Mouse (Mus musculus) kidney, adult 9 months (tissue): ENCODE results near the gene Pnp.
"Not testable (repeated sequence)": the region's sequence is repeated elsewhere in the genome, so short reads cannot be mapped to it uniquely, and the experiment has no call there.

Experiments
- DNase-seq: peaks from one replicate; pipeline ENCODE4 v3.0.0; 2022

Gene Pnp

GRCm38 (mm10) chr14:50978451-50978850 is 47.6 kb downstream of the Pnp start:
- DNase-seq, result not testable (repeated sequence)

- DNase-seq, result peak; percentile 39
Measured at GRCm38 (mm10) chr14:50979631-50980030, 48.7 kb downstream of the Pnp start.

- no peak for DNase-seq
Measured at GRCm38 (mm10) chr14:50981207-50981606, 50.3 kb downstream of the Pnp start.

GRCm38 (mm10) chr14:50981837-50982236 is 51.0 kb downstream of the Pnp start:
- no peak for DNase-seq

GRCm38 (mm10) chr14:50987668-50988067 is 56.8 kb downstream of the Pnp start:
- peak; percentile 65 for DNase-seq

- peak; percentile 88 for DNase-seq
Measured at GRCm38 (mm10) chr14:50991037-50991436, 60.2 kb downstream of the Pnp start.

GRCm38 (mm10) chr14:50997088-50997487 is 66.2 kb downstream of the Pnp start:
- no peak for DNase-seq

GRCm38 (mm10) chr14:50997999-50998666 is 67.3 kb downstream of the Pnp start:
- DNase-seq, result peak; percentile 79

- no peak for DNase-seq
Measured at GRCm38 (mm10) chr14:51007152-51007801, 76.4 kb downstream of the Pnp start, which contains the start of gene Rnase10. Gene Rnase10, plus strand, starts transcription at chr14:51007751.

- peak; percentile 50 for DNase-seq
Measured at GRCm38 (mm10) chr14:51007914-51008713, 77.2 kb downstream of the Pnp start.

GRCm38 (mm10) chr14:51008781-51009180 is 77.9 kb downstream of the Pnp start:
- DNase-seq, result no peak

- DNase-seq, result no peak
Measured at GRCm38 (mm10) chr14:51009572-51009971, 78.7 kb downstream of the Pnp start.

GRCm38 (mm10) chr14:51014724-51015123 is 83.8 kb downstream of the Pnp start:
- not testable (repeated sequence) for DNase-seq
